Mouse (Mus musculus) spleen, adult 12 weeks (tissue): ENCODE results near the gene Mapk3.
"Not testable (repeated sequence)": the region's sequence is repeated elsewhere in the genome, so short reads cannot be mapped to it uniquely, and the experiment has no call there.

ENCODE experiments used
- DNase-seq: peaks from one replicate; pipeline ENCODE4 v3.0.0; 2022; ENCODE audit warnings: low spot score

The Mapk3 gene

GRCm38 (mm10) chr7:126759672-126760390 lies 430 bp downstream of the Mapk3 start:
- DNase-seq: no peak

GRCm38 (mm10) chr7:126760391-126760802 lies 996 bp downstream of the Mapk3 start:
- DNase-seq: no peak

- no peak for DNase-seq
Observed at GRCm38 (mm10) chr7:126760956-126761355, 1.6 kb downstream of the Mapk3 start.

GRCm38 (mm10) chr7:126761529-126762067 lies 2.2 kb downstream of the Mapk3 start:
- DNase-seq: no peak

- no peak for DNase-seq
Observed at GRCm38 (mm10) chr7:126762471-126763008, 3.1 kb downstream of the Mapk3 start.

- DNase-seq: no peak
Observed at GRCm38 (mm10) chr7:126765540-126765939, 6.1 kb downstream of the Mapk3 start.

GRCm38 (mm10) chr7:126766201-126766600 lies 6.8 kb downstream of the Mapk3 start, which contains the start of gene Gdpd3:
Gdpd3 (plus strand) TSS chr7:126766334.
- DNase-seq: no peak

GRCm38 (mm10) chr7:126767001-126767400 lies 7.6 kb downstream of the Mapk3 start:
- no peak for DNase-seq

GRCm38 (mm10) chr7:126770784-126771183 lies 11.4 kb downstream of the Mapk3 start:
- DNase-seq: no peak

- DNase-seq: no peak
Observed at GRCm38 (mm10) chr7:126773351-126773750, 13.9 kb downstream of the Mapk3 start.

- DNase-seq: no peak
Observed at GRCm38 (mm10) chr7:126774463-126774862, 15.1 kb downstream of the Mapk3 start.

GRCm38 (mm10) chr7:126775185-126775977 lies 16.0 kb downstream of the Mapk3 start:
- DNase-seq: no peak

GRCm38 (mm10) chr7:126775978-126776234 lies 16.5 kb downstream of the Mapk3 start:
- no peak for DNase-seq

- peak; percentile 88 for DNase-seq
Observed at GRCm38 (mm10) chr7:126776598-126777057, 17.2 kb downstream of the Mapk3 start, which contains the start of gene Ypel3. Ypel3 (plus strand) TSS chr7:126776955.

GRCm38 (mm10) chr7:126777476-126777875 lies 18.1 kb downstream of the Mapk3 start:
- no peak for DNase-seq

GRCm38 (mm10) chr7:126778147-126778546 lies 18.7 kb downstream of the Mapk3 start:
- DNase-seq: no peak

GRCm38 (mm10) chr7:126779101-126779500 lies 19.7 kb downstream of the Mapk3 start:
- not testable (repeated sequence) for DNase-seq

GRCm38 (mm10) chr7:126779983-126780970 lies 20.9 kb downstream of the Mapk3 start:
- peak; percentile 79 for DNase-seq

GRCm38 (mm10) chr7:126780971-126781635 lies 21.7 kb downstream of the Mapk3 start, which contains the start of gene Tbx6:
Tbx6 (plus strand) TSS chr7:126781483.
- no peak for DNase-seq

- no peak for DNase-seq
Observed at GRCm38 (mm10) chr7:126781661-126782370, 22.4 kb downstream of the Mapk3 start.
